Mouse (Mus musculus): ENCODE results near the gene A930004D18Rik.

DNA sequence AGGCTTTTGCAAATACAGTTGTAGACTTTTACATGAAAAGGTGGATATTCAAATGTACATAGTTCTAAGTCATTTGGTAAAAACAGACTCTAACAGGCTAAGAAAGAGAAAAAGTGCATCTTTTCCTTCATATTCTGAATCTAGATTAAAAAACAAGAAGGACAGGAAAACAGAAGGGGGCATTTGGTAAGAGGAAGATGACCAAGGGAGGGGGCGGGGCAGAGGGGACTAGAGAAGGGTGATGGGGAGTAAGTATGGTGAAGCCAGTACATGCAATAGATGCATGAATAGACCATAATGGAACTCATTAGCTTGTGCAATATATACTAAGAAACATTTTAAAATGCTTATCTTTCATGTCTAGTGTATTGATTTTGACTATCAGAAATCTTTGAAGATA lies 22.9 kb upstream of the A930004D18Rik start:
- TF ChIP-seq MYOG (IDR thresholded peaks at IDR 0.05; ENCODE audit: control insufficient read depth in 1 of 3, insufficient read depth in 1 of 3, insufficient read length in 2 of 3, low read depth in 2 of 3) (no peak), TCF12 (IDR thresholded peaks at IDR 0.05; ENCODE audit: insufficient read depth, poor library complexity, severe bottlenecking) (no peak), POLR2A (IDR thresholded peaks at IDR 0.05; ENCODE audit: insufficient read length, low read depth) (no peak), CEBPB (IDR thresholded peaks at IDR 0.05; ENCODE audit: insufficient read depth, poor library complexity, severe bottlenecking) (no peak), USF1 (IDR thresholded peaks at IDR 0.05; ENCODE audit: low read depth) (no peak), MYOD1 (IDR thresholded peaks at IDR 0.05; ENCODE audit: control insufficient read depth in 1 of 3, insufficient read length in 2 of 3, low read depth in 2 of 3) (no peak), E2F4 (IDR thresholded peaks at IDR 0.05; ENCODE audit: insufficient read depth) (no peak)
